Mouse (Mus musculus) MEL (cell line): ENCODE results near the gene Creg1. TPM values are rescaled to one million over a fixed set of nuclear protein-coding genes. Genes with fewer than 3 reads are reported as not detected.

Source experiments
- DNase-seq: peaks from one replicate; pipeline ENCODE4 v3.0.0; 2011; ENCODE audit warnings: low read depth, low spot score
- H3K27ac ChIP-seq: 2 replicates; pipeline ENCODE4 v1.5.1; 2012; ENCODE audit warnings: low read depth, mild to moderate bottlenecking, control low read depth, low read length, moderate library complexity; ENCODE audit not compliant: control insufficient read depth
- H3K27me3 ChIP-seq, 2 experiments: fragments of 150-350 bp in 1 of 2; sonication (generic) in 1 of 2; 2 replicates each; pipeline ENCODE4 v1.6.1; 2012; ENCODE audit warnings: low read length in 2 of 2, mild to moderate bottlenecking in 2 of 2, improper control_type of control experiment in 1 of 2, moderate library complexity in 1 of 2; ENCODE audit not compliant: insufficient read depth in 2 of 2, control insufficient read depth in 1 of 2
- H3K36me3 ChIP-seq, 2 experiments: 2 replicates each; pipeline ENCODE4 v1.6.1; 2012 to 2014; ENCODE audit warnings: low read length in 2 of 2, improper control_type of control experiment in 1 of 2, inconsistent platforms in 1 of 2, mild to moderate bottlenecking in 1 of 2; ENCODE audit not compliant: insufficient read depth in 2 of 2, control insufficient read depth in 1 of 2
- H3K4me1 ChIP-seq, 2 experiments: fragments of 150-350 bp in 1 of 2; sonication (generic) in 1 of 2; 2 replicates each; pipeline ENCODE4 v1.6.1; 2012; ENCODE audit warnings: low read length in 2 of 2, improper control_type of control experiment in 1 of 2, mild to moderate bottlenecking in 1 of 2; ENCODE audit not compliant: insufficient read depth in 2 of 2, control insufficient read depth in 1 of 2
- H3K4me3 ChIP-seq, 2 experiments: fragments of 150-350 bp in 1 of 2; sonication (generic) in 1 of 2; 2 replicates each; pipeline ENCODE4 v1.5.1; 2012; ENCODE audit warnings: low read depth in 2 of 2, low read length in 2 of 2, mild to moderate bottlenecking in 2 of 2, moderate library complexity in 2 of 2, control low read depth in 1 of 2, improper control_type of control experiment in 1 of 2; ENCODE audit not compliant: control insufficient read depth in 1 of 2, insufficient read depth in 1 of 2
- H3K79me2 ChIP-seq: 2 replicates; pipeline ENCODE4 v1.6.1; 2012; ENCODE audit warnings: mild to moderate bottlenecking, low read length, moderate library complexity; ENCODE audit not compliant: control insufficient read depth, poor library complexity, insufficient read depth
- H3K9ac ChIP-seq: 2 replicates; pipeline ENCODE4 v1.6.1; 2012; ENCODE audit warnings: low read depth, mild to moderate bottlenecking, control low read depth, low read length, moderate library complexity; ENCODE audit not compliant: control insufficient read depth, poor library complexity, severe bottlenecking
- H3K9me3 ChIP-seq: fragments of 150-350 bp; sonication (generic); replicated peaks from 2 replicates; pipeline ENCODE4 v1.6.1; 2012; ENCODE audit warnings: mild to moderate bottlenecking, low read length, improper control_type of control experiment, moderate library complexity; ENCODE audit not compliant: insufficient read depth
- BHLHE40 ChIP-seq: IDR thresholded peaks from 2 replicates; pipeline ENCODE4 v1.6.1; 2012; ENCODE audit warnings: low read depth, mild to moderate bottlenecking, inconsistent platforms, low read length, improper control_type of control experiment, borderline replicate concordance
- CHD1 ChIP-seq: IDR thresholded peaks from 2 replicates; pipeline ENCODE4 v1.6.1; 2012; ENCODE audit warnings: low read depth, mild to moderate bottlenecking, inconsistent platforms, low read length, improper control_type of control experiment
- CHD2 ChIP-seq: IDR thresholded peaks from 2 replicates; pipeline ENCODE4 v1.6.1; 2011; ENCODE audit warnings: low read length, improper control_type of control experiment
- E2F4 ChIP-seq: IDR thresholded peaks from 2 replicates; pipeline ENCODE4 v1.6.1; 2011; ENCODE audit warnings: low read depth, low read length, improper control_type of control experiment, borderline replicate concordance
- ELF1 ChIP-seq: IDR thresholded peaks from 2 replicates; pipeline ENCODE4 v1.6.1; 2014; ENCODE audit warnings: low read depth, mild to moderate bottlenecking, inconsistent platforms, low read length, improper control_type of control experiment, moderate library complexity
- EP300 ChIP-seq, 2 experiments: IDR thresholded peaks; 2 replicates each; pipeline ENCODE4 v1.6.1; 2011; ENCODE audit warnings: improper control_type of control experiment in 2 of 2, low read length in 2 of 2, low read depth in 1 of 2, mild to moderate bottlenecking in 1 of 2
- GABPA ChIP-seq: IDR thresholded peaks from 2 replicates; pipeline ENCODE4 v1.6.1; 2012; ENCODE audit warnings: low read depth, mild to moderate bottlenecking, inconsistent platforms, low read length, improper control_type of control experiment, moderate library complexity
- JUND ChIP-seq: IDR thresholded peaks from 2 replicates; pipeline ENCODE4 v1.6.1; 2011; ENCODE audit warnings: low read depth, mild to moderate bottlenecking, improper control_type of control experiment, low read length
- KAT2A ChIP-seq: conservative IDR thresholded peaks from 2 replicates; pipeline ENCODE4 v1.6.1; 2012; ENCODE audit warnings: low read depth, low read length, improper control_type of control experiment, inconsistent platforms
- MAFK ChIP-seq: IDR thresholded peaks from 2 replicates; pipeline ENCODE4 v1.6.1; 2011; ENCODE audit warnings: low read depth, mild to moderate bottlenecking, low read length, improper control_type of control experiment, borderline replicate concordance
- MAX ChIP-seq: IDR thresholded peaks from 2 replicates; pipeline ENCODE4 v1.6.1; 2011; ENCODE audit warnings: low read length, improper control_type of control experiment
- MAZ ChIP-seq: IDR thresholded peaks from 2 replicates; pipeline ENCODE4 v1.6.1; 2012; ENCODE audit warnings: low read depth, mild to moderate bottlenecking, inconsistent platforms, low read length, improper control_type of control experiment
- MYB ChIP-seq: IDR thresholded peaks from 2 replicates; pipeline ENCODE4 v1.6.1; 2011; ENCODE audit warnings: mild to moderate bottlenecking, low read depth, low read length, improper control_type of control experiment
- NRF1 ChIP-seq: IDR thresholded peaks from 2 replicates; pipeline ENCODE4 v1.6.1; 2014; ENCODE audit warnings: low read depth, mild to moderate bottlenecking, inconsistent platforms, low read length, improper control_type of control experiment, moderate library complexity; ENCODE audit not compliant: poor library complexity, insufficient read depth, severe bottlenecking
- POLR2A ChIP-seq, 2 experiments: IDR thresholded peaks; 2 replicates each; pipeline ENCODE4 v1.6.1; 2011 to 2012; ENCODE audit warnings: low read length in 2 of 2, mild to moderate bottlenecking in 2 of 2, control low read depth in 1 of 2, improper control_type of control experiment in 1 of 2, low read depth in 1 of 2, moderate library complexity in 1 of 2; ENCODE audit not compliant: control insufficient read depth in 1 of 2, insufficient read depth in 1 of 2, poor library complexity in 1 of 2
- POLR2AphosphoS5 ChIP-seq: IDR thresholded peaks from 2 replicates; pipeline ENCODE4 v1.6.1; 2012; ENCODE audit warnings: low read depth, borderline replicate concordance, mild to moderate bottlenecking, inconsistent platforms, low read length, moderate library complexity, mixed read lengths
- SMC3 ChIP-seq: IDR thresholded peaks from 2 replicates; pipeline ENCODE4 v1.6.1; 2011; ENCODE audit warnings: low read depth, low read length, improper control_type of control experiment
- TCF12 ChIP-seq: IDR thresholded peaks from 2 replicates; pipeline ENCODE4 v1.6.1; 2014; ENCODE audit warnings: low read depth, mild to moderate bottlenecking, inconsistent platforms, low read length, improper control_type of control experiment, moderate library complexity
- UBTF ChIP-seq: IDR thresholded peaks from 2 replicates; pipeline ENCODE4 v1.6.1; 2012; ENCODE audit warnings: low read depth, mild to moderate bottlenecking, inconsistent platforms, low read length, improper control_type of control experiment, moderate library complexity, borderline replicate concordance; ENCODE audit not compliant: insufficient read depth
- USF1 ChIP-seq: IDR thresholded peaks from 2 replicates; pipeline ENCODE4 v1.6.1; 2014; ENCODE audit warnings: low read depth, mild to moderate bottlenecking, inconsistent platforms, low read length, improper control_type of control experiment, moderate library complexity
- USF2 ChIP-seq, 2 experiments: IDR thresholded peaks; 2 replicates each; pipeline ENCODE4 v1.6.1; 2011 to 2012; ENCODE audit warnings: improper control_type of control experiment in 2 of 2, low read length in 2 of 2, borderline replicate concordance in 1 of 2, inconsistent platforms in 1 of 2, low read depth in 1 of 2, mild to moderate bottlenecking in 1 of 2; ENCODE audit not compliant: insufficient read depth in 1 of 2
- ZC3H11A ChIP-seq: IDR thresholded peaks from 2 replicates; pipeline ENCODE4 v1.6.1; 2012; ENCODE audit warnings: low read depth, mild to moderate bottlenecking, inconsistent platforms, low read length, improper control_type of control experiment
- ZKSCAN1 ChIP-seq: IDR thresholded peaks from 2 replicates; pipeline ENCODE4 v1.6.1; 2012; ENCODE audit warnings: low read depth, mild to moderate bottlenecking, inconsistent platforms, low read length, improper control_type of control experiment, moderate library complexity
- ZMIZ1 ChIP-seq: IDR thresholded peaks from 2 replicates; pipeline ENCODE4 v1.6.1; 2012; ENCODE audit warnings: low read depth, mild to moderate bottlenecking, inconsistent platforms, low read length, improper control_type of control experiment, moderate library complexity
- ZNF384 ChIP-seq: IDR thresholded peaks from 2 replicates; pipeline ENCODE4 v1.6.1; 2012; ENCODE audit warnings: low read depth, mild to moderate bottlenecking, inconsistent platforms, low read length, improper control_type of control experiment
- polyA plus RNA-seq, 2 experiments: library from polyadenylated mRNA; stranded (reverse) in 1 of 2; unstranded in 1 of 2; fragments of >175 nt in 1 of 2; fragments of >200 nt in 1 of 2; gene quantifications; 2 replicates each; pipeline versions ENCODE4 v1.2.1 to v1.2.4; 2012; ENCODE audit warnings: low replicate concordance in 2 of 2, low read depth in 1 of 2; ENCODE audit not compliant: insufficient read length in 2 of 2, insufficient read depth in 1 of 2, missing spikeins in 1 of 2
- total RNA-seq: library from RNA; depleted of rRNA; stranded (reverse); fragments of 300-350 nt; gene quantifications from 2 replicates; pipeline ENCODE4 v1.2.3, GENCODE M21; 2012

Gene Creg1
- total and polyA plus RNA-seq, 3 experiments = 83.6 to 184 TPM; not detected in 1

DNA sequence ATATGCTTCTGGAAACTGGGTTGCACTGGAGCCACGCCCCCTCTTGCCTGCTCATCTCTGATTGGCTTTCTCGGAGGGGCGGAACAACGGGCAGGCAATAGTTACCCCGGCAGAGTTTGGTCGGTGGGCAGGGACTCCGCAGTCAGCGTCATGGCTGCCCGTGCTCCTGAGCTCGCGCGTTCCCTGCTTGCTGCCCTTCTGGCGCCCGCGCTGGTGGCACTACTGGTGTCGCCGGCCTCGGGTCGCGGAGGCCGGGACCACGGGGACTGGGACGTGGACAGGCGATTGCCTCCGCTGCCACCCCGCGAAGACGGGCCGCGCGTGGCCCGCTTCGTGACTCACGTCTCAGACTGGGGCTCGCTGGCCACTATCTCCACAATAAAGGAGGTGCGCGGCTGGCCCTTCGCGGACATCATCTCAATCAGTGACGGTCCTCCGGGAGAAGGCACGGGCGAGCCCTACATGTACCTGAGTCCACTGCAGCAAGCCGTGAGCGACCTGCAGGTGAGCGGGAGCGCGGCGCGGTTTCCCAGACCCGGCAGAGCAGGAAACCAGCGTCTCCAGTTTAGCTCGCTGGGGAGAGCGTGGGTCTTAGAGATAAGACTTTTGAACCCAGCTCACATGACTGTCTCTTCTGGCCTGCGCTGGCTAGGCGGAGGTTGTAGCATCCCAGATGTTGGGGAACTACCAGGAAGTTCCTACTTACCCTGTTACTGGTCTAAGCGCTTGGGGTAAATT, at the start of gene Creg1 (continued):
- TF ChIP-seq BHLHE40 = peak; percentile 89; the same call in 1 of the 2 replicates
- peak; percentile 95 for TF ChIP-seq ZMIZ1
- no peak for TF ChIP-seq MYB
- TF ChIP-seq ZC3H11A = no peak
- TF ChIP-seq, all 39 proteins: peak for 21

DNA sequence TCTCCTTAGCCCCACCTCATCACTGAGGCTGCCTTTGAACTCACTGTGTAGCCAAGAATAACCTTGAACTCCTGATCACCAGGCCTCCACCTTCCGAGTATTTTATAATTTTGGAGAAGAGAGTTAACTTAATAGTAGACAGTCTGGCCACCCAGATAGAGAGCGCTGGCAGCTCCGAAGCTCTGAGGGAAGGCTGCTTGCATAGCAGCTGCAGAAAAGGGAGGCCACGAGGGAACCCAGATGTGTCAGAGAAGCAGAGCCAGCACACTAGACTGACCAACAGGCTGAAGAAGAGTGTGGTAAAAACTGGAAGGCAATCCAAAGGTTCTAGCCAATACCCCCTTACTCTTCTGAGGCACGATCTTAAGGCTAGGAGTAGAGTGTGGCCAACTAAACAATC, 49.7 kb upstream of the Creg1 start:
- H3K79me2 ChIP-seq = no peaks in the 10 kb centered on the region; the same call in 1 of the 2 replicates
- no peak overlapping the region for H3K9ac ChIP-seq
- H3K27me3 ChIP-seq = no peaks in the 10 kb centered on the region
- peaks cover 0 to 5% of the 10 kb centered on the region in 2 experiments; a peak in 2 of 4 replicates for H3K36me3 ChIP-seq
- DNase-seq = no peak
- H3K9me3 ChIP-seq = no peaks in the 10 kb centered on the region
- TF ChIP-seq MAZ = no peak
- TF ChIP-seq CHD1 = no peak
- no peak for TF ChIP-seq MAX
- TF ChIP-seq ZNF384 = no peak
- TF ChIP-seq POLR2A (IDR thresholded peaks at IDR 0.05; ENCODE audit: control insufficient read depth in 1 of 2, insufficient read depth in 1 of 2, low read depth in 1 of 2, low read length in 2 of 2, poor library complexity in 1 of 2) = no peak
- no peak for TF ChIP-seq EP300 (IDR thresholded peaks at IDR 0.05; ENCODE audit: low read depth in 1 of 2, low read length in 2 of 2)
- TF ChIP-seq TCF12 = no peak
- no peak for TF ChIP-seq GABPA
- TF ChIP-seq POLR2AphosphoS5 = no peak
- TF ChIP-seq MAFK = no peak
- TF ChIP-seq ZKSCAN1 = no peak
- no peak for TF ChIP-seq USF2 (IDR thresholded peaks at IDR 0.05; ENCODE audit: borderline replicate concordance in 1 of 2, insufficient read depth in 1 of 2, low read depth in 1 of 2, low read length in 2 of 2)
- no peak for TF ChIP-seq CHD2
- TF ChIP-seq, all 39 proteins: peak for 0
- H3K4me3 ChIP-seq = no peak overlapping the region
- H3K4me1 ChIP-seq = peaks cover 6 to 23% of the 10 kb centered on the region in 2 experiments
- H3K27ac ChIP-seq = no peak overlapping the region

DNA sequence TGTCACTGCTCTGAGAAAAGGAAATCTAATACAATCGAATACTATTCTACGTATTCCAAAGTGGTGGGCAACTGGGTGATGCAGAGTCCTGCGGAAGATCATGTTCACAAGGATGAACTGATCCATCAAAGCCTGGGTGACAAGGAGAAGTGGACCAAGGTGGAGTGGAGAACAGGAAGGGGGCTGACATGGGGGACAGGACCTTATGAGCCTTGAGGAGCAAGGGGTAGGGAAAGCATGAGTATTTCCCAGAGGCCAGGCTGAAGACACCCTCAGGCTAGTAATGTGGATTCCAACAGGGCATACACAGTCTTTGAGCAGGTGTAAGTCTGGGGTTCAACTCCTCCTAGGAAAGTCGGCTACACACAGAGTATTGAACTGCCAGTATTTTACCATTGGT, 47.1 kb upstream of the Creg1 start:
- Histone ChIP-seq H3K4me1 (peaks cover 2 to 13% of the 10 kb centered on the region in 2 experiments; a peak in 3 of 4 replicates), H3K79me2 (no peaks in the 10 kb centered on the region; the same call in 1 of the 2 replicates), H3K9me3 (no peaks in the 10 kb centered on the region), H3K9ac (no peak overlapping the region), H3K27me3 (no peaks in the 10 kb centered on the region), H3K36me3 (peaks cover 0 to 4% of the 10 kb centered on the region in 2 experiments; a peak in 2 of 4 replicates), H3K4me3 (no peak overlapping the region)
- no peak for DNase-seq
- no peak for TF ChIP-seq USF1
- TF ChIP-seq KAT2A = no peak
- no peak for TF ChIP-seq USF2 (IDR thresholded peaks at IDR 0.05; ENCODE audit: borderline replicate concordance in 1 of 2, insufficient read depth in 1 of 2, low read depth in 1 of 2, low read length in 2 of 2)
- TF ChIP-seq TCF12 = no peak
- TF ChIP-seq SMC3 = no peak
- TF ChIP-seq E2F4 = no peak
- no peak for TF ChIP-seq NRF1
- no peak for TF ChIP-seq ZKSCAN1
- no peak for TF ChIP-seq EP300 (IDR thresholded peaks at IDR 0.05; ENCODE audit: low read depth in 1 of 2, low read length in 2 of 2)
- TF ChIP-seq POLR2AphosphoS5 = no peak
- no peak for TF ChIP-seq ELF1
- no peak for TF ChIP-seq CHD2
- TF ChIP-seq ZNF384 = no peak
- no peak for TF ChIP-seq UBTF
- no peak for TF ChIP-seq JUND
- TF ChIP-seq, all 39 proteins: peak for 0
- H3K27ac ChIP-seq = no peak overlapping the region
